Mouse (Mus musculus) liver, adult 2 months (tissue): ENCODE results near the gene Kansl2.

Source experiments
- CTCF ChIP-seq: fragments of 200-500 bp; IDR thresholded peaks from 2 replicates; pipeline ENCODE4 v1.5.1; 2011; ENCODE audit warnings: low read depth, low read length, control low read depth
- POLR2A ChIP-seq: fragments of 200-500 bp; IDR thresholded peaks from 2 replicates; pipeline ENCODE4 v1.6.1; 2011; ENCODE audit warnings: low read length, control low read depth; ENCODE audit not compliant: insufficient read depth; ENCODE audit errors: extremely low read depth

DNA sequence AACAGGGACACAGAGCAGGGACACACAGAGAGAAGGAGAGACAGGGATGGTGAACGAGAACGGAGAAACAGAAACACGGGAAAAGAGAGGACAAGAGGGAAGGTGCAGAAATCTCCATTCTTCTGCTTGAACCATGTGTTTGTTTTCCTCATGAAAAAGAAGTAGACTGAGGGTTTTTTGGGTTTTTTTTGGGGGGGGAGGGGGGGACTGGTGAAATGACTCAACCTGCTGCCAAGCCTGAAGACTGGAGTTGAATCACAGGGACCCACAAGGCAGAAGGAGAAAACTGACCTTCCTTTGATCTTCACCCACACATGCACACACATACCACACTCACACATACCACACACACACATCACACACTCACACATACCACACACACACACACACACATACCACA, 30.7 kb downstream of the Kansl2 start:
- TF ChIP-seq CTCF = no peak
- no peak for TF ChIP-seq POLR2A
